Mouse (Mus musculus) limb, embryonic 12.5 days (tissue): ENCODE data around the gene Copb1. TPM values are rescaled to one million over a fixed set of nuclear protein-coding genes. Genes with fewer than 3 reads are reported as not detected.

Source experiments
- polyA plus RNA-seq: library from polyadenylated mRNA; unstranded; fragments of >200 nt; fragmentation: Nextera tagmentation; extraction: Ambion mirVana; gene quantifications from 2 replicates; pipeline ENCODE4 v1.2.1, GENCODE M21; 2016

Gene Copb1
- polyA plus RNA-seq, 1 experiment from 2014 or later: 120 TPM

Other genes starting within 250 kb of the Copb1 start
- gene Rras2, start 136.9 kb downstream of the Copb1 start, polyA plus RNA-seq: 23.4 and 26.4 TPM in 2 replicates
- gene Psma1, start 21.4 kb upstream of the Copb1 start, polyA plus RNA-seq: 412 and 430 TPM in 2 replicates
- gene Pde3b, start 160.6 kb upstream of the Copb1 start, polyA plus RNA-seq: 8.9 and 9.0 TPM in 2 replicates